Mouse (Mus musculus) urinary bladder, postnatal 10 days (tissue): ENCODE data around the gene Myo1f.

Experiments
- DNase-seq: peaks from one replicate; pipeline ENCODE4 v3.0.0; 2022; ENCODE audit warnings: low spot score

The Myo1f gene

DNA sequence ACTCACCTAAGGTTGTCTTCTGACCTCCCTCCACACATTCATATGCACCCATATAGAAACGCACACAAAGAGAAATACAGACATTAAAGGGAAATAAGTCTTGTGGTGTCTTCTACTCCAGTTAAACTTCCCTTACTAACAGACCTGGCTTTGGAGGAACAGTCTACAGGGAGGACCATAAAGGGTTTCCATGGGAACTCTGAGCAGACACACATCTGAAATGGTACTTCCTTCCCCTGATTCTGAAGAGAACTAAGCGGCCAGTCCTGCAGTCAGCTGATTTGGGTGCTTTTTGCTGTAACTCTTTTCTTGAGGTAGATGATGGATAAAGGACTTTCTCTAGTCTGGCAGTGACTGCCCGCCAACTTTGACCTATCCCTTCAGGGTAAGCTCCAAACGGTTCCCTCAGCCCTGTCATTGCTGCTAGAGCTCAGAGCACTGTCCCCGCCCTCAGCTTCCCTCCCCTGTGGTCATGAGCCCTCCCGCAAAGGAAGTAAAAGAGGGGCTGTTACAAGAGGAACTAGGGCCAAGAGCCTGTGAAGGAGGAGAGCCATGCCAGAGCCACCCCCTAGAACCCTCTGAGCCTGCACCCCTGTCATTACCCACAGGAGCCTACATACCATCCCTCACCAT is at the start of gene Myo1f:
Gene Myo1f (plus strand): TSS at position 485 of the 633 bp plus-strand sequence.
- no peak for DNase-seq

- DNase-seq: no peak
Measured at GRCm38 (mm10) chr17:33508386-33508785, 47.1 kb upstream of the Myo1f start.

DNA sequence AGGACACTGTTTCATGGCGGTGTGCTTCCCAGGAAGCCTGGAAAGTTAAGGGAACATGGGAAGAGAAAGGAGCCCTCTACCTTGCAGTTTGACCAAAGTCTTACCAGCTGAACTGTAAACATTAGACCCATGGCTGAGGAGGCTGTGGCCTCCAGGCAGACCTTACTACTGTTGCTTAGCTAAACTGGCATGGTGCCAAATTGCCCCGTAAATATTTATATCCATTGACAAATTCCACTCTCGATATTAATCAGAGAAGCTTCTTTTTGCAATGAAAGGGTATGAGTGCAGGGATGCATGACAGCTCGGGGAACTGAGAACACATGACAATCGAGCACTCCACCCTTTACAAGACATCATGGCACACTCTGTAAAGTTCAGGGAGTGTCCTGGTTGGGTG is 45.3 kb upstream of the Myo1f start:
- no peak for DNase-seq

DNA sequence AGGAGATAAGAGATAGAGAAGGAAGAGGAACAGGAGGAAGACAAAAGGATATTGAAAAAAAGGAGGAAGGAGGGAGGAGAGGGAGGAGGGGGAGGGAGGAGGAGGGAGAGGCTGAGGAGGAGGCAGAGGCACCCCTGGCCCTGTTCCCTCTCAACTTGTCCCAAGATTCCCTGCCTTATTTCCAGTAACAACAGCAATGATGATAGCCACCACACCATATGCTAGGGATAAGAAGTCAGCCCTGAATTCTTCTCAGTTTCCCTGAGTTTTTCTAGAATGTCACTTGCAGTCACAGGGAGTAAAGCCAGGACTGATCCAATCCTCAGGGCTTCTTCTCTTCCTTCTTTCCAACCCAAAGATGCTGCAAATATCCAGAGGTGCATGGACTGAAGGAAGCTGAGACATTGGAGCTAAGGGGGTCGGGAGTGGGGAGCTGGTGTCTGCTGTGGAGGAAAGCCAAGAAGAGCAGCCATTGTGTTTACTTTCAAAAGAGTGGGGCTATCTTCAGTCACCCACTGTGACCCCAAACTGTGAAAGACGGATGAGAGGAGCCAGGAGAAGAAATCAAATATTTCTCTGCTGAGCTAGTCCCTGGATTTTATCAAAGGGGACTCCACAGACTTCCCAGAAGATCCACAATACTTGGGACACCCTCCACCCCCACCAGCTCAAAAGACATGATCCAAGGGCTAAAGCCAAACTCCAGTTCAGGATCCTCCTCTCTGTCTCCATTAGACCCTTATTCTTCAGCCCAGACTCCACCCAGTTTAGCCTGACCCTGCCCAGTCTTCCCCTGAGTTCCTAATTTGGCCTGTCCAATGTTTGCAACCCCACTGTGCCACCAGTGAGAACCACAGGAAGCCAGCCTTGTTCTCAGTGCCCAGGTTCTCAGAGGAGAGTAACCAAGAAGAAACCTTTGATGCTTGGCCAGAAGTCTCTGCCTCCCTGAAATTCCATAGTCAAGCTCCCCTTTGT is 42.8 kb upstream of the Myo1f start:
- no peak for DNase-seq

GRCm38 (mm10) chr17:33513874-33514273 is 41.6 kb upstream of the Myo1f start:
- no peak for DNase-seq

GRCm38 (mm10) chr17:33520366-33520765 is 35.1 kb upstream of the Myo1f start:
- no peak for DNase-seq

DNA sequence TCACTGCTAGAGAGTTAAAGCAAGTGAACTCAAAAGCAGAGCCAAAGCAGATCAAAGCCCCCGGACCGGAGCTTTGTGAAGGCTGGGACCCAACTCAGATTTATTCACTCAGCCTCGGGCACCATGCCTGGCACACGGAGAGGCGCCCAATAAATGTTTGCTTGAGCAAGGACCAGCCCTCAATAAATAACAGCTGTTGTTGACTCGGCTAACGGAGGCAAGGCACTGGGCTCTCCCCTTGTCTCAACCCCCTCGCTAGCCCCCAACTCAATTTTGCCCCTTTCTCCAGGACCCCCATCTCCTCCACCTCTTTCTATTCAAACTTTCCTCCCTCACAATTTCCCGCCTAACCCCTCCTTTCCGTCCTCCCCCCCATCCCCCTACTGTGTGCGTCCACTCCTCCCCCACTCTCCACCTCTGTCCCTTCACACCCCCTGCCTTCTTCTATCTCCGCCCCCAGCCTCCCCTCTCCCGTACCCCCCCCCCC is 32.0 kb upstream of the Myo1f start:
- DNase-seq: no peak

- DNase-seq: peak; percentile 53
Measured at GRCm38 (mm10) chr17:33523918-33524755, 31.4 kb upstream of the Myo1f start, which contains the start of gene Adamts10. Gene Adamts10 (plus strand): TSS chr17:33524204.

GRCm38 (mm10) chr17:33524806-33525373 is 30.6 kb upstream of the Myo1f start:
- DNase-seq: no peak

- no peak for DNase-seq
Measured at GRCm38 (mm10) chr17:33526506-33526905, 29.0 kb upstream of the Myo1f start.

DNA sequence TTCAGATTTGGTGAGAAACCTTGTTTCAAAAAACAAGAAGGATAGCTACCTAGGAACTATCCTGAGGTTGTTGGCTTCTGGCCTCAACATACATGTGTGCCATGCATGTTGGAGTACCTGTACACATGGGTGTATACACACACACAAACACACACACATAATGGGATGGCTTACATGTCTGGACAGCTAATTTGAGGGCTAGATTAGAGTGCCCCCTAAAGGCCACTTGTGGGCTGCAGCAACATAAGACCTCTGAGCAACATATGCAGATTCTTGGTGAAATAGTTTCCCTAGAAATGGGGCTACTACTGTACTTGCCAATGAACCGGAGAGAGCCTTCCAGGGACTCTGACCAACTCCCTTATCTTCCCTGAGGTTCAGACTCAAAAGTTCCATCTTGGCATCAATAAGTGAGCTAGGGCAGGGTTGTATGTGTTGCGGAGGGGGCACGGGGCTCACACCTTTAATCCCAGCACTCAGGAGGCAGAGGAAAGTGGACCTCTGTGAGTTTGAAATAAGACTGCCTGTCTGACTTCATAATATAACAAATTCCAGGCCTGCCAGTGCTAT is 16.3 kb upstream of the Myo1f start:
- no peak for DNase-seq

DNA sequence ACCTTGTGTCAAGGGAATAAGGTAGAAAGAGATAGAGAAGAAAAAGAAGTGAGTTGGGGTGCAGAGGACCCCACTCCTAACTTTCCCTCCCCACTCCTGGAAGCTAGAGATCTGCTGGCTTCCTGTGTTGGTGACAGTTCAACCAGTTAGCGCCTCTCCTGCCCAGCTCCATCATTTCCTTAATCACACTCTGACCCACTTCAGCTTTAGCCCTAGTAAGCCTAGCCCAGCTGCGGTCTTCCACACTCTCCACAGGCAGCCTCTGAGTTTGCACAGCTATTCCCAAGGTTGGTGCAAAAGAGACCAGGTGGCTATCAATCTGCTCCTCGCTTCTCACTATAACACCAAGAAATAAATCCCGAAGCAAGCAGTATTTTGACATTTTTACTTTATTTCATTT is 15.6 kb upstream of the Myo1f start:
- DNase-seq: no peak

GRCm38 (mm10) chr17:33549212-33549611 is 6.3 kb upstream of the Myo1f start:
- DNase-seq: no peak

GRCm38 (mm10) chr17:33550388-33550787 is 5.1 kb upstream of the Myo1f start:
- no peak for DNase-seq

DNA sequence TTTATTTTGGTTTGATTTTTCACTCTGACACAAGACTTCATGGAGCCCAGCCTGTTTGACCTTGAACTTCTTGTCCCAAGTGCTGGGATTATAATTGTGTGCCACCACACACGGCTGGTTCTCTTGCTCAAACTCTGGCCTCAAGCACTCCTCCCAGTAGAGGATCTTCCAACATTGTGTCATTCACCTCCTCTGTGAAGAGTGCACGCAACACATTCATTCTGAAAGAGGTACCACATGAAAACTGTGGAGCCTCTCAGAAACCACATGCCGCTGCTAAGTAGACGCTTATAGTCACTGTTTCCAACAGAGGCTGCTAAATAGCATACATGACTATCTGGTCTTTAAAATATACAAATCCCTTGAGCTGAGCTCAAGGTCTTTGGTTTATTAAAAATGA is 3.4 kb upstream of the Myo1f start:
- DNase-seq: no peak

DNA sequence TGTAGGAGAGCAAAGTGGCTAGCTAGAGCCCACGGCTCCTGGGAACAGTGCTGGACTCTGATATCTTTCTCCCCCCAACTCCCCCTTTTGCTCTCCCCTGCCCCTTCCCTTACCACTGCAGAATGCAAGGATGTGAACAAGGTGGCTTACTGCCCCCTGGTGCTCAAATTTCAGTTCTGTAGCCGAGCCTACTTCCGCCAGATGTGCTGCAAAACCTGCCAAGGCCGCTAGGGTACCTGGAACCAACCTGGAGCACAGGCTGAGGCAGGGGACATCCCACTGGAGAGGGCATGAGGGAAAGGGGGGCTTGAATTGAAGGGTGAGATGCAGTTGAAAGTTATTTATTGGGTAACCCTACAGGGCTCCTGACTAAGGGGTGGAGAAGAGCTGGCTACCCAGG is 2.5 kb upstream of the Myo1f start:
- no peak for DNase-seq

DNA sequence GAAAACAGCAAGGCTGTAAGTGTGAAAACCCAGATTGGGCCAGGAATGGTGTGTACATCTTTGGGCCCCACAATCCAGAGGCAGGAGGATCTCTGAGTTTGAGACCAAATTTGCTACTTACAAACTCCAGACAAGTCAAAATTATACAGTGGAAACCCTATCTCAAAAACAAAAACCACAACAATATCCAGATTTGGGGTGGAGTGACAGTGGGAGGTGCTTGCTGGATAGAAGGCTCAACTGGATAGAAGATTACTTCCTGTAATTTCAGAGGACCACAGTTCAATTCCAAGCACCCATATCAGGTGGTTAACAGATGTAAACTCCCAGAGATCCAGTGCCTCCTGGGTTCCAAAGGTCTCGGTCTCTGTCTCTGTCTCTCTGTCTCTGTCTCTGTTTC is 971 bp upstream of the Myo1f start:
- no peak for DNase-seq

DNA sequence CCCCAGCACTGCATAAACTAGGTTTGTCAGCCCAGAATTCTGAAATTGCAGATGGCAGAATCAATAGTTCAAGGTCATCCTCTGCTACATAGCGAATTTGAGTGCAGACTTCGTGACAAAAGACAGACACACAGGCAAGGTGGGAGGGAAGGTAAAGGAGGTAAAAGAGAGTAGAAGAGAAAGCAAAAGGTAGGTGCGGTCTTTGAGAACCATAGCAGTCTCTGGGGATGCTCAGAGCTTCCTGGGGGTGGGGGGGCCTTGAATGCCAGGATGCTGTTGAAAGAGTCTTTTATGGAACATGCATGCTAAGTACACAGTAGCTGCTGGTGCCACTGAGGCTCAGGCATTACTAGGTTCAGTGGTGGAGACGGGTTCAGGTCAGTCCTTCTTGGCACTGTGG is 2.4 kb downstream of the Myo1f start:
- no peak for DNase-seq

- no peak for DNase-seq
Measured at GRCm38 (mm10) chr17:33563527-33564076, 8.1 kb downstream of the Myo1f start.

DNA sequence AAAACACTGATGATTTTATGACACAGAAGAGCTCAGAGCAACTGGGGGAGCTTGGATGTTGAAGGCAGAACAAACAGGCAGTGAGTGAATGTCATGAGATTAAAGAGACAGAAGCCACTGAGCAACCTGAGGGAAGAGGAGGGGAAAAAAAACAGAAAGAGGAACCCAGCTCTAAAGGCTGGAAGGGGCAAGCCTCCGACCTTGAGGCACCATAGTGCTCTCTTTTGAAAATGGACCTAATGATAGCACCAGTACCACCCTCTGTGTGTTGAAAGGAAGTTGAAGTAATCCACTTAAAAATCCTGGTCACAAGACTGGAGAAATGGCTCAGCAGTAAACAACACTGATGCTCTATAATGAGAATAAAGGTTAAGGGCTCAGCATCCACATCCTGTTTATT is 9.1 kb downstream of the Myo1f start:
- no peak for DNase-seq

GRCm38 (mm10) chr17:33566182-33566581 is 10.7 kb downstream of the Myo1f start:
- DNase-seq: no peak
